Mouse (Mus musculus) intestine, embryonic 14.5 days (tissue): Measurements from ENCODE around the gene Lpar3. TPM values are rescaled to one million over a fixed set of nuclear protein-coding genes. Genes with fewer than 3 reads are reported as not detected.
A peak's percentile ranks its signal among the peaks of the same experiment; 100 is the strongest.

ENCODE experiments used
- ATAC-seq: fragments of 200-750 bp; cut with Nextera tagmentation; replicated peaks from 2 replicates; pipeline ENCODE4 v1.8.0; 2017; ENCODE audit warnings: low read depth, moderate number of reproducible peaks, moderate TSS enrichment, moderate library complexity; ENCODE audit not compliant: low FRiP score, low TSS enrichment
- DNase-seq: peaks from one replicate; pipeline ENCODE4 v3.0.0-alpha.2; 2018; ENCODE audit warnings: low spot score
- H3K27ac ChIP-seq: fragments of 300-500 bp; sonication (generic); 2 replicates; pipeline ENCODE4 v1.5.1; 2014; ENCODE audit warnings: low read depth, mild to moderate bottlenecking, control low read depth
- H3K27me3 ChIP-seq: fragments of 300-500 bp; sonication (generic); replicated peaks from 2 replicates; pipeline ENCODE4 v1.6.1; 2014; ENCODE audit warnings: low read length, control low read depth; ENCODE audit not compliant: control insufficient read depth, insufficient read depth
- H3K36me3 ChIP-seq: fragments of 300-500 bp; sonication (generic); 2 replicates; pipeline ENCODE4 v1.6.1; 2014; ENCODE audit warnings: low read length, control low read depth; ENCODE audit not compliant: control insufficient read depth, insufficient read depth
- H3K4me1 ChIP-seq: fragments of 300-500 bp; sonication (generic); replicated peaks from 2 replicates; pipeline ENCODE4 v1.6.1; 2014; ENCODE audit warnings: low read length, control low read depth, mixed read lengths; ENCODE audit not compliant: control insufficient read depth, insufficient read depth
- H3K4me2 ChIP-seq: fragments of 300-500 bp; sonication (generic); 2 replicates; pipeline ENCODE4 v1.6.1; 2014; ENCODE audit warnings: low read length
- H3K4me3 ChIP-seq: fragments of 300-500 bp; sonication (generic); 2 replicates; pipeline ENCODE4 v1.5.1; 2014; ENCODE audit warnings: low read depth, low read length, control low read depth, mixed read lengths
- H3K9ac ChIP-seq: fragments of 300-500 bp; sonication (generic); 2 replicates; pipeline ENCODE4 v1.6.1; 2014; ENCODE audit warnings: mild to moderate bottlenecking, low read length
- H3K9me3 ChIP-seq: fragments of 300-500 bp; sonication (generic); 2 replicates; pipeline ENCODE4 v1.6.1; 2016; ENCODE audit warnings: low read length, control low read depth; ENCODE audit not compliant: control insufficient read depth
- WGBS: fragments of 180-500 bp; shearing (Covaris S2); extraction: QIAGEN DNeasy Blood & Tissue Kit; methylation state at CpG from one replicate; pipeline ENCODE4 v1.1.7; 2014; 5-methylcytosine and 5-hydroxymethylcytosine counted together
- polyA plus RNA-seq: library from polyadenylated mRNA; unstranded; fragments of >200 nt; fragmentation: Nextera tagmentation; extraction: Ambion mirVana; gene quantifications from 2 replicates; pipeline ENCODE4 v1.2.1, GENCODE M21; 2014

The Lpar3 gene
- polyA plus RNA-seq, 1 experiment from 2014 or later, result 1.4 TPM

GRCm38 (mm10) chr3:146186033-146186432 is 34.7 kb upstream of the Lpar3 start:
- Histone ChIP-seq H3K4me2 (no peak overlapping the region), H3K9me3 (0 out of 2 replicates have a peak, but pooled peaks cover 3% of the 10 kb centered on the region), H3K36me3 (no peaks in the 10 kb centered on the region), H3K27me3 (no peaks in the 10 kb centered on the region), H3K4me3 (no peak overlapping the region), H3K4me1 (no peaks in the 10 kb centered on the region), H3K27ac (no peak overlapping the region), H3K9ac (no peak overlapping the region)
- DNase-seq (no peak), ATAC-seq (no peak)
- WGBS, result 87% methylated on average over 10 of the region's 10 CpGs

- Histone ChIP-seq H3K36me3 (no peaks in the 10 kb centered on the region), H3K9ac (no peak overlapping the region), H3K9me3 (0 out of 2 replicates have a peak, but pooled peaks cover 3% of the 10 kb centered on the region), H3K4me2 (no peak overlapping the region), H3K4me3 (no peak overlapping the region), H3K27me3 (no peaks in the 10 kb centered on the region), H3K4me1 (no peaks in the 10 kb centered on the region), H3K27ac (no peak overlapping the region)
- DNase-seq (no peak), ATAC-seq (no peak)
- 70% methylated on average over 10 of the region's 10 CpGs for whole genome bisulfite sequencing
Observed at GRCm38 (mm10) chr3:146189933-146190332, 30.8 kb upstream of the Lpar3 start.

- no peak overlapping the region for H3K9ac ChIP-seq
- H3K27me3 ChIP-seq, result no peaks in the 10 kb centered on the region
- no peak overlapping the region for H3K27ac ChIP-seq
- H3K4me2 ChIP-seq, result no peak overlapping the region
- no peaks in the 10 kb centered on the region for H3K36me3 ChIP-seq
- DNase-seq (no peak), ATAC-seq (no peak)
- 92% methylated on average over 1 of the region's 1 CpGs for WGBS
- no peak overlapping the region for H3K4me3 ChIP-seq
- 0 out of 2 replicates have a peak, but pooled peaks cover 1% of the 10 kb centered on the region for H3K9me3 ChIP-seq
- H3K4me1 ChIP-seq, result no peaks in the 10 kb centered on the region
Observed at GRCm38 (mm10) chr3:146192507-146192906, 28.3 kb upstream of the Lpar3 start.

GRCm38 (mm10) chr3:146195153-146195552 is 25.6 kb upstream of the Lpar3 start:
- Histone ChIP-seq H3K27me3 (no peaks in the 10 kb centered on the region), H3K9ac (no peak overlapping the region), H3K36me3 (no peaks in the 10 kb centered on the region), H3K9me3 (no peaks in the 10 kb centered on the region), H3K27ac (no peak overlapping the region), H3K4me3 (no peak overlapping the region), H3K4me2 (no peak overlapping the region), H3K4me1 (0 out of 2 replicates have a peak, but pooled peaks cover 2% of the 10 kb centered on the region)
- ATAC-seq (no peak), DNase-seq (no peak)
- 85% methylated on average over 5 of the region's 5 CpGs for WGBS

- Histone ChIP-seq H3K9me3 (no peaks in the 10 kb centered on the region), H3K4me2 (no peak overlapping the region), H3K4me3 (no peak overlapping the region), H3K9ac (no peak overlapping the region), H3K27me3 (no peaks in the 10 kb centered on the region), H3K4me1 (0 out of 2 replicates have a peak, but pooled peaks cover 2% of the 10 kb centered on the region), H3K36me3 (no peaks in the 10 kb centered on the region), H3K27ac (no peak overlapping the region)
- WGBS, result 62% methylated on average over 6 of the region's 6 CpGs
- ATAC-seq, result no peak
- no peak for DNase-seq
Observed at GRCm38 (mm10) chr3:146196301-146196700, 24.5 kb upstream of the Lpar3 start.

GRCm38 (mm10) chr3:146196780-146197743 is 23.7 kb upstream of the Lpar3 start:
- Histone ChIP-seq H3K27ac (no peak overlapping the region), H3K4me3 (no peak overlapping the region), H3K4me1 (0 out of 2 replicates have a peak, but pooled peaks cover 2% of the 10 kb centered on the region), H3K9ac (no peak overlapping the region), H3K27me3 (no peaks in the 10 kb centered on the region), H3K4me2 (no peak overlapping the region), H3K9me3 (no peaks in the 10 kb centered on the region), H3K36me3 (no peaks in the 10 kb centered on the region)
- 74% methylated on average over 17 of the region's 17 CpGs for WGBS
- DNase-seq (no peak), ATAC-seq (0 out of 2 replicates have a peak, but pooled peaks have one; percentile 40)

DNA sequence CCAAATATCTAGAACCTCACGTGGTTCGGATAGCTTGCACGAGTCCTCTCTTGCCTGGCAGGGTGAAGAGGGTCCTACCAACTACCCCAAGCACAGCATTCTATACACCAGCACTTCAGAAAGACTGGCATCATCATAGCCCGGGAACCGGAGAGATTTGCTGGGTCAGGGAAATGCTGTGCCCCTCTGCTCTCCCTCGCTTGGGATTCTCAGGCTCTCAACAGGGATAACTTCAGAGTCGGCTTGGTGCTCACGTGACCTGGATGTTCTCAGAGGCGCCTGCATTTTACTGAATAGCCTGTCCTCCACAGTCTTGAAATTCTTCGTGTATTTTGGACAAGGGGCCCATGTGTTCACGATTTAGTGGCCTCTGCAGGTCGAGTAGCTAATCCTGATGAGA is 23.0 kb upstream of the Lpar3 start:
- no peak overlapping the region for H3K4me3 ChIP-seq
- H3K9ac ChIP-seq, result no peak overlapping the region
- H3K36me3 ChIP-seq, result no peaks in the 10 kb centered on the region
- H3K4me1 ChIP-seq, result 0 out of 2 replicates have a peak, but pooled peaks cover 2% of the 10 kb centered on the region
- WGBS, result 82% methylated on average over 12 of the region's 12 CpGs
- no peak overlapping the region for H3K27ac ChIP-seq
- no peak overlapping the region for H3K4me2 ChIP-seq
- no peaks in the 10 kb centered on the region for H3K27me3 ChIP-seq
- H3K9me3 ChIP-seq, result no peaks in the 10 kb centered on the region
- DNase-seq (no peak), ATAC-seq (no peak)

DNA sequence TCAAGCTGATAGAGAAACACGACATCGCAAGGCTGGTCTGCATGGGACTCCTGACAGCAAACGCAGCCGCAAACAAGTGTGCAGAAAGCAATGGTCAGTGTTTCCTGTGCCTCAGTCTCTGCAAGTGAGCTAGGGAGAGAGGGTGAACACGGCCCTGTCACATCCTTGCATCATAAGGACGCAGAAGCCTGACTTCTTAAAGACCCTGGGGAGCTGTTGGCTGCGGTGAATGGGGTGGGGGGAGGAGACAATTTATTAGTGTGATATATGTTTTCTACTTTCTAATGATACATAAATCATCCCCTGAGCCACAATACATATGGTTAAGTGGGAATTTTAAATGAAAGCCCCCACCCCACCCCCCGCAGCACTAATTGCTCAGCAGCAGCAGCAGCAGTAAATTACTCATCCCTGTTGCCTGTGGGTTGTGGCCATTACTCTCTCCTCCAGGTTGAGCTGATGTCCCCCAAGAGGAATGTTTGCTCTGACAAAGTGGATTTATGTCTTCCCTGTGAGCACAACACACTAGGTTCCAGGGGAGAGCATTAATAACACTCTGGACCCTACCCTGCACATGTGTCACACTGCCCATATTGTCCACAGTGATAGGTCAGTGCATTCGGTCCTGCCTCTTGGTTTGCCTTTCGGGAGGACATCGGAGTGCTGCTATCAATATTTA is 21.8 kb upstream of the Lpar3 start:
- H3K36me3 ChIP-seq, result no peaks in the 10 kb centered on the region
- no peak overlapping the region for H3K9ac ChIP-seq
- H3K4me1 ChIP-seq, result 0 out of 2 replicates have a peak, but pooled peaks cover 2% of the 10 kb centered on the region
- no peak for ATAC-seq
- no peak for DNase-seq
- H3K4me3 ChIP-seq, result no peak overlapping the region
- H3K4me2 ChIP-seq, result no peak overlapping the region
- no peaks in the 10 kb centered on the region for H3K9me3 ChIP-seq
- 52% methylated on average over 11 of the region's 11 CpGs for WGBS
- H3K27me3 ChIP-seq, result no peaks in the 10 kb centered on the region
- H3K27ac ChIP-seq, result no peak overlapping the region
